Mouse (Mus musculus) midbrain, embryonic 14.5 days (tissue): Measurements from ENCODE around the gene Acss1. TPM values are rescaled to one million over a fixed set of nuclear protein-coding genes. Genes with fewer than 3 reads are reported as not detected.
A peak's percentile ranks its signal among the peaks of the same experiment; 100 is the strongest.

Experiments
- ATAC-seq: fragments of 200-750 bp; cut with Nextera tagmentation; 2 replicates; pipeline ENCODE4 v1.8.0; 2017; ENCODE audit warnings: moderate number of reproducible peaks, moderate library complexity; ENCODE audit not compliant: low FRiP score, low TSS enrichment
- DNase-seq: peaks from one replicate; pipeline ENCODE4 v3.0.0-alpha.2; 2015
- H3K27ac ChIP-seq: fragments of 300-500 bp; sonication (generic); replicated peaks from 2 replicates; pipeline ENCODE4 v1.5.1; 2014; ENCODE audit warnings: mild to moderate bottlenecking, low read depth, low read length, moderate library complexity
- H3K27me3 ChIP-seq: fragments of 300-500 bp; sonication (generic); 2 replicates; pipeline ENCODE4 v1.6.1; 2014; ENCODE audit warnings: low read length, control low read depth, mixed read lengths; ENCODE audit not compliant: control insufficient read depth, insufficient read depth
- H3K36me3 ChIP-seq: fragments of 300-500 bp; sonication (generic); 2 replicates; pipeline ENCODE4 v1.6.1; 2014; ENCODE audit warnings: low read length, control low read depth; ENCODE audit not compliant: control insufficient read depth, insufficient read depth
- H3K4me1 ChIP-seq: fragments of 300-500 bp; sonication (generic); 2 replicates; pipeline ENCODE4 v1.6.1; 2014; ENCODE audit warnings: mild to moderate bottlenecking, antibody characterized with exemption, low read length, control low read depth; ENCODE audit not compliant: control insufficient read depth, insufficient read depth
- H3K4me2 ChIP-seq: fragments of 300-500 bp; sonication (generic); 2 replicates; pipeline ENCODE4 v1.6.1; 2014; ENCODE audit warnings: mild to moderate bottlenecking, low read length, moderate library complexity
- H3K4me3 ChIP-seq: fragments of 300-500 bp; sonication (generic); replicated peaks from 2 replicates; pipeline ENCODE4 v1.5.1; 2014; ENCODE audit warnings: low read depth, low read length
- H3K9ac ChIP-seq: fragments of 300-500 bp; sonication (generic); replicated peaks from 2 replicates; pipeline ENCODE4 v1.6.1; 2014; ENCODE audit warnings: mild to moderate bottlenecking, low read length, moderate library complexity
- H3K9me3 ChIP-seq: fragments of 300-500 bp; sonication (generic); 2 replicates; pipeline ENCODE4 v1.6.1; 2016; ENCODE audit warnings: low read length, control low read depth, mixed read lengths; ENCODE audit not compliant: control insufficient read depth
- WGBS: fragments of 180-500 bp; shearing (Covaris S2); extraction: QIAGEN DNeasy Blood & Tissue Kit; methylation state at CpG from one replicate; pipeline ENCODE4 v1.1.7; 2014; 5-methylcytosine and 5-hydroxymethylcytosine counted together
- polyA plus RNA-seq: library from polyadenylated mRNA; unstranded; fragments of >200 nt; fragmentation: Nextera tagmentation; extraction: Ambion mirVana; gene quantifications from 2 replicates; pipeline ENCODE4 v1.2.1, GENCODE M21; 2014

The Acss1 gene
- polyA plus RNA-seq, 1 experiment from 2014 or later, result 19.9 TPM

DNA sequence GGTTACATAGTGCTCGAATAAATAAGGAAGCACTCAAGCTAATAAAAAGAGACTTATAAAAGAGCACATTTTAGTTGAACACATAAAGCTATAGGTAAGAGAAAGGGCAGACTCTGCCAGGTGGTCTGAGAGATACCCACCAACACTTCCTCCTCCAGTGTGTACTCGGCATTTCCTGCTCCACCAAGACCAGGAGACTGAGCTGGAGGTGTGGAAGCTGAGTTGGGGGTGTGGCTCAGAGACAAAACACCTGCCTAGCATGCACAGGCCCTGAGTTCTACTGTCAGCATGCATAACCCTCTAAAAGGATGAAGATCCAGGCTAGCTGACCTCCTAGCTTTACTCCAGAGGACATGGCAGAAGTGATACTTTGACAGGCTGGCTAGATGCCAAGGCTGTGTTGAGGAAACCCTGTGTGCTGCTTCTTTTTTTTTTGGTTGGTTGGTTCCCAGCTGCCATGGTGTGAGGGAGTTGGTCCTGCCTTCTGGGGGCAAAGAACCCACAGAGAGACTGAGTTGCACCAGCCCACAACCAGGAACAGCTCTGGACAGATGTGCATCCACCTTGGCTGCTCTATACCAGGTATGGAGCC is 1.2 kb upstream of the Acss1 start:
- DNase-seq (no peak), ATAC-seq (no peak)
- 84% methylated on average over 2 of the region's 2 CpGs for WGBS
- Histone ChIP-seq H3K4me3 (no peak overlapping the region), H3K4me1 (peaks cover 17% of the 10 kb centered on the region), H3K9ac (no peak overlapping the region), H3K27ac (no peak overlapping the region), H3K36me3 (no peaks in the 10 kb centered on the region), H3K9me3 (no peaks in the 10 kb centered on the region), H3K27me3 (no peaks in the 10 kb centered on the region), H3K4me2 (no peak overlapping the region)

DNA sequence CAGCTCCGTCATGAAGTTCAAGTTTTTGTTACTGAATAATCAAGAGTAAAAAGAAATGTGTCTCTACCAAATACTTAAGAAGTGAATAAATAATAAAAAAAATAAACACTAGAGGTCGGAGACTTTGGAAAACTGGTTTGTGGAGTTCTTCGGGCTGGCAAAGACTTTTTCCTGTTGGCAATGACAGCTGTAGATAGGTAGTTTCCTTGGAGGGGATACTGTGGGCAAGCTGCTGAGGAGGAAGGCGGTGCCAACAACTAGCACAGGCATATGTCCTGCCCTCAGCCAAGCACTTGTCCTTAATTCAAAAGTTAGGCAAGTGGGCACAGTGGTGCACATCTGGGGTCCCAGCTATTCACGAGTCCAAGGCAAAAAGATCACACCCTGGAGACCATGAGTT is 656 bp upstream of the Acss1 start:
- Histone ChIP-seq H3K4me2 (peak overlapping the region; percentile 92; the same call in 1 of the 2 replicates), H3K36me3 (no peaks in the 10 kb centered on the region), H3K4me1 (peaks cover 17% of the 10 kb centered on the region), H3K27ac (no peak overlapping the region), H3K4me3 (no peak overlapping the region; the same call in 1 of the 2 replicates), H3K27me3 (no peaks in the 10 kb centered on the region), H3K9ac (no peak overlapping the region), H3K9me3 (no peaks in the 10 kb centered on the region)
- ATAC-seq (no peak), DNase-seq (no peak)
- WGBS, result 83% methylated on average over 5 of the region's 5 CpGs

DNA sequence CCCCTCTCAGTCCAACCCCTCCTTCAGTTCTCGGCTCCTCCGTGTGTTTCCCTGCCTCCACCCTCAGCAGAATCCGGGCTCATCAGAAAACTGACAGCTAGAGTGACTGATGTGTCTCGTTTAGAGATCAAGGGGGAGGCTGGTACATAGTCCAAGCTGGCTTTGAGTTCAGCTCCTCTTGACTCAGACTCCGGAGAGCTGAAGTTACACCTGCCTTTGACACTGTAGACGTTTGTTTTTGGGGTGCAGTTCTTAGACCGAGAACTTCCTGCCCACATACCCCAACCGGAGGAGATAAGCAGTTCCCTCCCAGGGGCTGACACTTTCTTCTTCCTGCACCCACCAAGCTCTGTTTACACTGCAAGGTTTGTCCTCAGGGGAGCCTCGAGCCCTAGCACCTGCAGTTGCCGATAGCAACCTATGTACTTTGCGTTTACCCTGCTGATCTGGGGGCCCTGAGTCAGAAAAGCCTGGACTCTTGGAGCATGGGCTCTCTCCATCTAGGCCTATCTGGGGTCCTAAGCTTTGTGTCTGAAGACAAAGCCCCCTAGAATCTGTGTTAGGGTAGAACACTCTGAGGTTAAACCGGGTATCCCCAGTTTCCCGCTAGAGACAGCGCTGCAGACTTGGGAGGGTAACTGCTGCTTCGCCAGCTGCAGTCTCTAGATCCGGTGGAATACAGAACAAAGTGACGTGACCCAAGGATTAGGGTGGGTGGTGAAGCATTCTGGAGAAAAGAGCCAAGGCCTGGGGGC is 1.1 kb downstream of the Acss1 start:
- Histone ChIP-seq H3K27me3 (no peaks in the 10 kb centered on the region), H3K4me3 (peak overlapping the region; percentile 63), H3K27ac (peak overlapping the region; percentile 72), H3K9ac (peak overlapping the region; percentile 77), H3K9me3 (no peaks in the 10 kb centered on the region), H3K36me3 (no peaks in the 10 kb centered on the region), H3K4me2 (peak overlapping the region; percentile 92), H3K4me1 (peaks cover 17% of the 10 kb centered on the region)
- WGBS, result 5% methylated on average over 17 of the region's 17 CpGs
- DNase-seq, result peak; percentile 67
- peak; percentile 40 for ATAC-seq

DNA sequence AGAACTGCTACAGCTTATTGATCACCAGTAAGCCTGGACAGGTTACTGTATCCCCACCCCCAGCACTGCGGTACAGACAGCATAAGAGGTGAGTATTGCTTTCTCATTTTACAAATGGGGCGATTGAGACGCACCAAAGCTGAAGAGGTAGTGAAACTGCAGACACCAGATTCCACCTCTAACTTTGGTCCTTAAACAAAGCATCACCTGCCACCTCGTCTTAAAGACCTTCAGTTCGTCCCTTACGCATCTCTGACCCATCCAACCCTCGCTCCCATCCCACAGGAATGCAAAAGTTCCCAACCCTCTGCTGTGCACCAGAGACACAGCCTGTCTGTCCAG is 1.6 kb downstream of the Acss1 start:
- no peak for DNase-seq
- Histone ChIP-seq H3K27me3 (no peaks in the 10 kb centered on the region), H3K27ac (0 out of 2 replicates have a peak overlapping the region, but pooled peaks have one; percentile 21), H3K36me3 (no peaks in the 10 kb centered on the region), H3K4me3 (peak overlapping the region; percentile 63), H3K9ac (peak overlapping the region; percentile 77), H3K4me1 (peaks cover 17% of the 10 kb centered on the region), H3K4me2 (peak overlapping the region; percentile 92), H3K9me3 (no peaks in the 10 kb centered on the region)
- no peak for ATAC-seq
- 50% methylated on average over 7 of the region's 7 CpGs for WGBS

DNA sequence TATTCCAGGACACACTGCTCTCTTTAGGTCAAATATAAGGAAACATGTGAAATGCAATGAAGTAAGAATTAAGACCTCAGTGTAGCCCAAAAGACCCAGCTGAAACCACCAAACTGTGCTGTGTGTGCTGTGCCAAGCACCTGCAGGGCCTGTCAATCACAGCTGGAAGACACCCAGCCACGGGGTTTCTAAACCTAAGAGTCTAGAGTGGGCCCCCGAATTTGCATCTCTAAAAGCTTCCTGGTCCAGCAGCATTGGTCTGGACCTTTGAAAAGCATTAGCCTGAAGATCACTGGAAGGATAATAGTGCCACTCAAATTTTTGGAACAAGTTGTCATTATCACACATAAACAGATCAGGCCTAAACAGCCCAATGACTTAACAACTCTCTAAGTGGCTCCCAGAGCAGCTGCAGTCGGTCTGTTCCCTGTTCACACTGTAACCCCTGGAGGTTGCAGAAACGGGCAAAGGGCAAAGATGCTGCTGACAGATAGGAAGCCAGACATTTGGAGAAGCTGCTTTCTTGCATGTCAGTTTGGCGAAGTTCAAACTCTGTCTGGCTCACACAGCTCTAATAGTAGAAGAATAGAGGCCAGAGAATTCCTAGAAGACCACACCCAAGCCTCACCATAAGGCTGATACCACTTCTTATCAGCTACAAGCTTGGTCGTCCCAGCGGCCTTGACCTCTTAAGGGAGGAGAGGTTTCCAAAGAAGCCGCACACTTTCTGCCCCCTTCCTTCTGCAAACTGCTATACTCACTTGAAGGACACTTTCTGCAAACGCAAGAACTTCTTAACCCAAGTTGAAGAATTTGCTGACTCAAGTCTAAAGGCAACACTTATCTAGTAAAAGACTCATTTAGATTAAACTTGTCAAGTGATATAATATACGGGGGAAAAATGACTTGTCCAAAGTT is 2.5 kb downstream of the Acss1 start:
- no peaks in the 10 kb centered on the region for H3K36me3 ChIP-seq
- 0 out of 2 replicates have a peak overlapping the region, but pooled peaks have one; percentile 4 for H3K4me3 ChIP-seq
- peak overlapping the region; percentile 34 for H3K4me2 ChIP-seq
- H3K27ac ChIP-seq, result no peak overlapping the region
- DNase-seq (no peak), ATAC-seq (no peak)
- peaks cover 17% of the 10 kb centered on the region for H3K4me1 ChIP-seq
- H3K27me3 ChIP-seq, result no peaks in the 10 kb centered on the region
- no peaks in the 10 kb centered on the region for H3K9me3 ChIP-seq
- no peak overlapping the region for H3K9ac ChIP-seq
- WGBS, result 50% methylated on average over 10 of the region's 10 CpGs

DNA sequence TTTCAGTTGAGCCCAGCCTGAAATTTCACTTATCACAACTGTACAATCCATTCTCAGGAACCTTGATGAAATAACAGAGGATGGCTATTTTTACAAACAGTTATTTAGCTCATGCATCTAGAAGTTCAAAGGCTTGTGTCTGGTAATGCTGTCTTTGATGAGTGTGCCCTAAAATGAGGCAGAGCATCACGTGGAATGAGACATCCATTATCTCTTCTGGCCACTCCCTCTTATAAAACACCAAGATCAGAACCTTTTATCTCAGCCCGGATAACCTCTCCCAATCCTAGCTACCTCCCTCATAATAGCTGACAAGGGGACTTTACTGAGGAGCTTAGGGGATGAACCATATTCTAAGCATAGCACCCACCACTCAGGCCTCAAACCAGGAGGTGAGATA is 3.3 kb downstream of the Acss1 start:
- H3K4me1 ChIP-seq, result peaks cover 17% of the 10 kb centered on the region
- no peak overlapping the region for H3K27ac ChIP-seq
- no peak for ATAC-seq
- 0 out of 2 replicates have a peak overlapping the region, but pooled peaks have one; percentile 34 for H3K4me2 ChIP-seq
- H3K27me3 ChIP-seq, result no peaks in the 10 kb centered on the region
- H3K9me3 ChIP-seq, result no peaks in the 10 kb centered on the region
- no peak for DNase-seq
- H3K9ac ChIP-seq, result no peak overlapping the region
- H3K36me3 ChIP-seq, result no peaks in the 10 kb centered on the region
- 50% methylated on average over 2 of the region's 2 CpGs for WGBS
- no peak overlapping the region for H3K4me3 ChIP-seq

DNA sequence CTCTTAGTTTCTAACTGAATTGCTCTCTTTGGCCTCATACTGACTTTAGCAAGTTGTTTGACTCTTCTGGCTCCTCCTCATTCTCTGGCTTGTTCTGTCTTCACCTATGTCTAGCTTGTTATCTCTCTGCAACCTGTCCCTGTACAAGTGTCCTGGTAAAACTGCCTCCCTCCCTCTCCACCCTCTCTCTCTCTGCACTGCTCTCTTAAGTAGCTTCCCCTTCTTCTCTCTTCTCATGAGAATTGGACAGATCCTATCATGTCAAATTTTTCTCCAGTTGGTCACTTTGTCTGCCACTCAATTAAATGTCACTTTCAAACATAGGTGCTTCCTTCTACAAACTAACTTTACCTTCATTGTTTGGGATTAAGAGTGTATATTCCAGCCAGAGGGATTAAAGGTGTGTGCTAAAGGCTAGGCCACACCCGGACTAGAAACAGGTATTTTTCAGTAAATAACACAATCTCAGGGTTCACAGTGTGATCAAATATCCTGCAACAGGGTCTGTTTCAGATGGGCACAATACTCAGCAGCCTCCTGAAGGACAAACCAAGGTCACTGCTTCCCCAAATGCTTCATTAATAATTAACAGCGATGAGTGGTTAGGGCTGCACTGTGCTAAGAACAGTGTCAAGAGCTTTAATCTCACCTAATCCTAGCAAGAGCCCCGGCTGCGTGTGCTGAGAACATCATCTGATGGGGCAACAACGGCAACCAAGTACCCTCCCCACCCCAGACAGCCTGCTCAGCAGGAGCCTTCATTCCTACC is 4.0 kb downstream of the Acss1 start:
- no peaks in the 10 kb centered on the region for H3K9me3 ChIP-seq
- H3K36me3 ChIP-seq, result no peaks in the 10 kb centered on the region
- H3K4me2 ChIP-seq, result no peak overlapping the region
- DNase-seq (no peak), ATAC-seq (no peak)
- H3K27me3 ChIP-seq, result no peaks in the 10 kb centered on the region
- H3K27ac ChIP-seq, result no peak overlapping the region
- 78% methylated on average over 5 of the region's 5 CpGs for WGBS
- H3K9ac ChIP-seq, result no peak overlapping the region
- peaks cover 17% of the 10 kb centered on the region for H3K4me1 ChIP-seq
- H3K4me3 ChIP-seq, result no peak overlapping the region

DNA sequence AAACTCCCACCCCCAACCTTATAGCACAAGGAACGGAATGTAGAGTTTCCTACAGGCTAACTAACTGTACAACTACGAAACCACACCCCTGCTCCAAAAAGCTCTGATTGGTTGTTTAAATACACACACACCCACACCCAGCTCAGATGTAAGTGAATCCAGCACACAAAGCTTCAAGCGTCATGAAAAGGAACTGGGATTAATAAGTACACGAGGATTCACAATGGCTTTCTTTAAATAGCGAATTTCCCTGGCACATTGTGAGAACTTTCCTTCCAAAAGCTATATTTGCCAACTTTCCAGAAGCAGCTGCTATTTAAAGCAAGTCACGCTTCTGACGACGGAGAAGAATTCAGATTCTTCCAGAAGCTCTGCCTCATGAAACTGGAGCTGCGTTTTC is 5.0 kb downstream of the Acss1 start:
- H3K27me3 ChIP-seq, result no peaks in the 10 kb centered on the region
- no peaks in the 10 kb centered on the region for H3K9me3 ChIP-seq
- H3K36me3 ChIP-seq, result no peaks in the 10 kb centered on the region
- H3K4me2 ChIP-seq, result no peak overlapping the region
- ATAC-seq, result no peak
- DNase-seq, result no peak
- H3K27ac ChIP-seq, result no peak overlapping the region
- H3K9ac ChIP-seq, result no peak overlapping the region
- H3K4me1 ChIP-seq, result peaks cover 15% of the 10 kb centered on the region
- WGBS, result 70% methylated on average over 9 of the region's 9 CpGs
- no peak overlapping the region for H3K4me3 ChIP-seq
